ENCODE assay signal across 19 mouse cellular contexts in the genomic region with DNA sequence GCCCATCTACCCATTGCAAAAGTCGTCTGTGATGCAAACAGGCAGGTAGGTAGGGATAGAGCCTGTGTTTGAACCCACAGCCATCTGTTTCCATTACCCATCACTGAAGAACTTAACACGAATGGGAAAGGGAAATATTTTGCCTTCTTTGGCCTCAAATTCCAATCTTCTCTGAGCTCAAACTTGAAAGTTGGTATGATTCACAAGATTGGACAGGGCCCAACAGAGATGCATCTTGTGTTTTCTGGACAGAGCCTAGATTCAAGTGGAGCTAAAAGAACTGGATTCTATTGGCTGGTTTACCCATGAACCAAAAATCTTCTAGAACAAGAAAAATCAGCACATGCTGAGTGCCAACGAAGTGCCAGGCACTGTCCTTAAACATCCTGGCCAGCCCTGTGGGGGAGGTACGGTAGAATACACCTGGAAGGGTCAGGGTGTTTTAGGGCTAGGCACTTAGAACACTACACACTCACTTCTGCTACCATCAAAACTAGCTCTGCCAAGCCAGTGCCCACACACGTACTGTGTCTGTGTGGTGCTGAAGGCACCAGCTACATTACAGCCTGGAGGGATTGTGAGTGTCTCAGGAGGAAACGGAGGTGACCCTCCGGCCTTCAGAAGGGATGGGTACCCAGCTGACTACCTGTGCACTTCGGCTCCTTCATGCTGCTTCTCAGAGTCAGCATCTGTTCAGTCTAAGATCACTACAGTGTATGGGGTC.
DNase-seq lines count a peak whose midpoint lies in the region; ATAC-seq and TF ChIP-seq lines count a peak whose summit lies in the region.
"Had no signal": no experiment of that assay in that cellular context is flagged by ENCODE, and none has a peak within 500 bp of the region (broad histone marks: within the 10 kb centered on the region; RNA-seq: fewer than 3 reads in every experiment).

No protein-coding gene starts in this region.

- peaks cover 7% of the 10 kb centered on the region; the same call in 1 of the 2 replicates for H3K4me1 ChIP-seq in lung, postnatal 0 days (ENCODE audit: insufficient read depth, low read depth, low read length)
- peaks cover 8% of the 10 kb centered on the region for H3K4me1 ChIP-seq in lung, adult 2 months (ENCODE audit: control insufficient read depth, insufficient read depth, low read length)
- H3K4me1 ChIP-seq in forebrain, embryonic 15.5 days = peaks cover 15% of the 10 kb centered on the region

- no peak overlapping the region for H3K4me2 ChIP-seq in lung, postnatal 0 days (replicated peaks; ENCODE audit: low read depth, low read length)
- H3K4me2 ChIP-seq in forebrain, embryonic 15.5 days (replicated peaks) = no peak overlapping the region
- H3K4me2 ChIP-seq: liver, embryonic 15.5 days; midbrain, embryonic 11.5 days had no signal

- ATAC-seq in lung, postnatal 0 days = no peak
- no peak for ATAC-seq in forebrain, embryonic 15.5 days (replicated peaks)
- ATAC-seq: hindbrain, postnatal 0 days had no signal

- peaks cover 18% of the 10 kb centered on the region for H3K27me3 ChIP-seq in lung, postnatal 0 days (replicated peaks; ENCODE audit: insufficient read depth, low read length)
- peaks cover 27% of the 10 kb centered on the region for H3K27me3 ChIP-seq in forebrain, embryonic 15.5 days

- intact Hi-C loops in gastrocnemius, postnatal 36 days (cut with DNase I) = no loop called here

- 79% methylated on average over 8 of the region's 8 CpGs for WGBS in lung, postnatal 0 days
- 82% methylated on average over 8 of the region's 8 CpGs for WGBS in lung, adult 2 months
- WGBS in forebrain, embryonic 15.5 days = 86% methylated on average over 8 of the region's 8 CpGs

- no peak overlapping the region for H3K27ac ChIP-seq in lung, postnatal 0 days (ENCODE audit: low read length)
- H3K27ac ChIP-seq in forebrain, embryonic 15.5 days (replicated peaks) = no peak overlapping the region
- H3K27ac ChIP-seq: embryonic facial prominence, embryonic 12.5 days; hindbrain, embryonic 10.5 days; hindbrain, postnatal 0 days; liver, embryonic 15.5 days had no signal

- H3K36me3 ChIP-seq in lung, postnatal 0 days (ENCODE audit: insufficient read depth, low read length) = no peaks in the 10 kb centered on the region
- no peaks in the 10 kb centered on the region for H3K36me3 ChIP-seq in forebrain, embryonic 15.5 days
- H3K36me3 ChIP-seq: embryonic facial prominence, embryonic 12.5 days; hindbrain, embryonic 10.5 days; liver, embryonic 15.5 days had no signal

- no peak overlapping the region for H3K4me3 ChIP-seq in lung, postnatal 0 days (ENCODE audit: low read depth, low read length)
- no peak overlapping the region for H3K4me3 ChIP-seq in lung, adult 2 months (replicated peaks; ENCODE audit: extremely low read depth, low read depth, low read length)
- H3K4me3 ChIP-seq in forebrain, embryonic 15.5 days = no peak overlapping the region
- H3K4me3 ChIP-seq: liver, embryonic 15.5 days had no signal

- no peaks in the 10 kb centered on the region for H3K9me3 ChIP-seq in lung, postnatal 0 days (ENCODE audit: low read length)
- H3K9me3 ChIP-seq in forebrain, embryonic 15.5 days = no peaks in the 10 kb centered on the region
- H3K9me3 ChIP-seq: embryonic facial prominence, embryonic 12.5 days; hindbrain, embryonic 10.5 days; liver, embryonic 15.5 days had no signal

- TF ChIP-seq CTCF in lung, postnatal 0 days (IDR thresholded peaks at IDR 0.05) = no peak
- no peak for TF ChIP-seq CTCF in lung, adult 2 months (IDR thresholded peaks at IDR 0.05; ENCODE audit: insufficient read depth, low read length)

- DNase-seq in gastrocnemius, adult 18-20 months (ENCODE audit: low spot score) = peak; percentile 44
- no peak for DNase-seq in gastrocnemius, postnatal 36 days
- peak; percentile 36 for DNase-seq in lung, postnatal 0 days (ENCODE audit: low spot score)
- no peak for DNase-seq in lung, adult 2 months
- DNase-seq in 3T3-L1 (ENCODE audit: low read depth, low spot score) = peak; percentile 79
- DNase-seq in brain, adult 2 months (ENCODE audit: low read depth, low spot score) = peak; percentile 77
- DNase-seq in yolk sac, embryonic 10.5 days (ENCODE audit: low spot score) = no peak
- DNase-seq: adrenal gland, adult 8-10 months; B cell, adult 2 months; cerebellum, adult 9-11 months; gastrocnemius, postnatal 25 days; kidney, adult 11 months; thymus, adult 2 months had no signal

- no peak overlapping the region for H3K9ac ChIP-seq in lung, postnatal 0 days (replicated peaks; ENCODE audit: low read depth)
- H3K9ac ChIP-seq in forebrain, embryonic 15.5 days (replicated peaks) = no peak overlapping the region
- H3K9ac ChIP-seq: embryonic facial prominence, embryonic 12.5 days; liver, embryonic 15.5 days had no signal

- TF ChIP-seq EP300 in lung, postnatal 0 days (IDR thresholded peaks at IDR 0.05) = no peak

- no peak for TF ChIP-seq POLR2A in lung, adult 2 months (IDR thresholded peaks at IDR 0.05; ENCODE audit: borderline replicate concordance, extremely low read depth, low read depth, low read length)

Comparison
In these comparisons a context has a peak if more than half of its experiments do, and no peak if none do; other contexts are left out.
1. DNase-seq: peak in gastrocnemius, adult 18-20 months (single experiment), lung, postnatal 0 days (single experiment), 3T3-L1 (single experiment) and brain, adult 2 months (single experiment); none in gastrocnemius, postnatal 36 days (0 of 2), lung, adult 2 months (single experiment) and yolk sac, embryonic 10.5 days (single experiment).